Mouse (Mus musculus) cerebellum, adult 11 months (tissue): Measurements from ENCODE around the gene Xylt1.

ENCODE experiments used
- DNase-seq: peaks from one replicate; pipeline ENCODE4 v3.0.0; 2022

The Xylt1 gene

GRCm38 (mm10) chr7:117395511-117395910 is 14.7 kb downstream of the Xylt1 start:
- DNase-seq, result no peak

GRCm38 (mm10) chr7:117397877-117398276 is 17.1 kb downstream of the Xylt1 start:
- no peak for DNase-seq

GRCm38 (mm10) chr7:117399971-117400370 is 19.2 kb downstream of the Xylt1 start:
- no peak for DNase-seq

GRCm38 (mm10) chr7:117401581-117401980 is 20.8 kb downstream of the Xylt1 start:
- no peak for DNase-seq

GRCm38 (mm10) chr7:117406336-117406735 is 25.6 kb downstream of the Xylt1 start:
- no peak for DNase-seq

- DNase-seq, result no peak
These were observed 28.6 kb downstream of the Xylt1 start for GRCm38 (mm10) chr7:117409268-117409988.

- no peak for DNase-seq
These were observed 31.1 kb downstream of the Xylt1 start for GRCm38 (mm10) chr7:117411874-117412273.

GRCm38 (mm10) chr7:117412405-117412804 is 31.6 kb downstream of the Xylt1 start:
- DNase-seq, result no peak

GRCm38 (mm10) chr7:117414341-117415008 is 33.7 kb downstream of the Xylt1 start:
- no peak for DNase-seq

GRCm38 (mm10) chr7:117415009-117415363 is 34.2 kb downstream of the Xylt1 start:
- no peak for DNase-seq

- DNase-seq, result no peak
These were observed 38.3 kb downstream of the Xylt1 start for GRCm38 (mm10) chr7:117419041-117419440.

GRCm38 (mm10) chr7:117419846-117420245 is 39.1 kb downstream of the Xylt1 start:
- no peak for DNase-seq

GRCm38 (mm10) chr7:117420301-117420700 is 39.5 kb downstream of the Xylt1 start:
- DNase-seq, result no peak

GRCm38 (mm10) chr7:117420836-117421566 is 40.2 kb downstream of the Xylt1 start:
- DNase-seq, result no peak

- DNase-seq, result no peak
These were observed 44.1 kb downstream of the Xylt1 start for GRCm38 (mm10) chr7:117424841-117425240.

- DNase-seq, result no peak
These were observed 45.6 kb downstream of the Xylt1 start for GRCm38 (mm10) chr7:117426366-117426765.

- DNase-seq, result no peak
These were observed 48.0 kb downstream of the Xylt1 start for GRCm38 (mm10) chr7:117428690-117429224.

GRCm38 (mm10) chr7:117429483-117429882 is 48.7 kb downstream of the Xylt1 start:
- no peak for DNase-seq

GRCm38 (mm10) chr7:117429895-117430294 is 49.1 kb downstream of the Xylt1 start:
- no peak for DNase-seq

- DNase-seq, result no peak
These were observed 49.7 kb downstream of the Xylt1 start for GRCm38 (mm10) chr7:117430361-117430935.

GRCm38 (mm10) chr7:117433641-117434040 is 52.9 kb downstream of the Xylt1 start:
- DNase-seq, result no peak

GRCm38 (mm10) chr7:117435091-117435490 is 54.3 kb downstream of the Xylt1 start:
- no peak for DNase-seq

- peak; percentile 4 for DNase-seq
These were observed 55.1 kb downstream of the Xylt1 start for GRCm38 (mm10) chr7:117435730-117436441.
